Mouse (Mus musculus) CD4-positive, CD25-positive, alpha-beta regulatory T cell (primary cell): ENCODE data around the gene Vmn1r54. TPM values are rescaled to one million over a fixed set of nuclear protein-coding genes. Genes with fewer than 3 reads are reported as not detected.

Experiments
- polyA plus RNA-seq: library from polyadenylated mRNA; unstranded; fragments of 100-300 nt; shearing (Covaris generic); gene quantifications from one replicate; pipeline ENCODE4 v1.2.1, GENCODE M21; 2017

The Vmn1r54 gene
- not detected for polyA plus RNA-seq

GRCm38 (mm10) chr6:90246000-90246399 lies at the start of gene Vmn1r54:
Vmn1r54 (plus strand) TSS chr6:90246300.

GRCm38 (mm10) chr6:90202493-90202892 lies 43.6 kb upstream of the Vmn1r54 start, which contains the start of gene V1ra8:
V1ra8 (plus strand) TSS chr6:90202793.

GRCm38 (mm10) chr6:90224338-90224737 lies 21.8 kb upstream of the Vmn1r54 start, which contains the start of gene Vmn1r53:
Vmn1r53 (minus strand) TSS chr6:90224438.

GRCm38 (mm10) chr6:90300919-90301318 lies 54.8 kb downstream of the Vmn1r54 start, which contains the start of gene BC048671:
BC048671 (plus strand) TSS chr6:90301219.

Other genes with a start within 250 kb of the Vmn1r54 start
- not detected for gene Vmn1r47, start 230.2 kb upstream of the Vmn1r54 start, polyA plus RNA-seq
- gene Vmn1r48, start 209.5 kb upstream of the Vmn1r54 start, polyA plus RNA-seq: not detected
- gene Vmn1r49, start 167.8 kb upstream of the Vmn1r54 start, polyA plus RNA-seq: 0.06 TPM
- gene Vmn1r50, start 144.9 kb upstream of the Vmn1r54 start, polyA plus RNA-seq: not detected
- not detected for gene Vmn1r51, start 123.7 kb upstream of the Vmn1r54 start, polyA plus RNA-seq
- gene Vmn1r52, start 71.5 kb upstream of the Vmn1r54 start, polyA plus RNA-seq: not detected
- gene V1ra8, start 43.5 kb upstream of the Vmn1r54 start, polyA plus RNA-seq: not detected
- gene Vmn1r53, start 21.9 kb upstream of the Vmn1r54 start, polyA plus RNA-seq: not detected
- not detected for gene BC048671, start 54.9 kb downstream of the Vmn1r54 start, polyA plus RNA-seq
- gene Chst13, start 78.9 kb downstream of the Vmn1r54 start, polyA plus RNA-seq: not detected
- gene Uroc1, start 87.0 kb downstream of the Vmn1r54 start, polyA plus RNA-seq: not detected
- gene Zxdc, start 123.2 kb downstream of the Vmn1r54 start, polyA plus RNA-seq: 34.8 TPM
- gene Cfap100, start 182.5 kb downstream of the Vmn1r54 start, polyA plus RNA-seq: 0.16 TPM
- not detected for gene Klf15, start 216.3 kb downstream of the Vmn1r54 start, polyA plus RNA-seq
- 0.47 TPM for gene Aldh1l1, start 240.1 kb downstream of the Vmn1r54 start, polyA plus RNA-seq